Comparison of ENCODE assay signal across 9 mouse cellular contexts in the genomic region with DNA sequence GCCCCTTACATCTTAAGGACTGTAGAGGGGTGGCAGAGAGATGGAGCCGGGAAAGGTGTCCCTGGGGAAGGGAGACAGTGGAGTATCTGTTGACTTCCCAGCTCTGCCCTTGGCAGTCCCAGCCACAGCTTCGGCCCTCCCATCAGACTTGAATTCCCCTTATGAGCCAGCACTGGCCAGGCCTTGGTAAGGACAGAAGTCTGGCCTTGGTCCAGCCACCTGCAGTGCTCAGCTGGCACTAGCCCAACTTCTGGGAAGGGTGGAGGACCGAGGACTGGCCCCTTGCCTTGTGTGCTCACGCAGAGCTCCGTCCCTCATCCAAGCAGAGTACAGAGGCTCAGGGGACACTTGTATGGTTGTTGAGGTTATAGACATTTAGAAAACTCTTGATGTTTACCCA. TPM values are rescaled to one million over a fixed set of nuclear protein-coding genes. Genes with fewer than 3 reads are reported as not detected.
A peak's percentile ranks its signal among the peaks of the same experiment; 100 is the strongest.
DNase-seq lines count a peak whose midpoint lies in the region; ATAC-seq and TF ChIP-seq lines count a peak whose summit lies in the region.
"Had no signal": no experiment of that assay in that cellular context is flagged by ENCODE, and none has a peak within 500 bp of the region (broad histone marks: within the 10 kb centered on the region; RNA-seq: fewer than 3 reads in every experiment).

No protein-coding gene starts in this region.

- no peak overlapping the region for H3K27ac ChIP-seq in stomach, postnatal 0 days (replicated peaks)
- H3K27ac ChIP-seq in midbrain, embryonic 10.5 days (replicated peaks): no peak overlapping the region

- TF ChIP-seq EP300 in stomach, postnatal 0 days (optimal IDR thresholded peaks at IDR 0.05): no peak

- H3K4me3 ChIP-seq in stomach, postnatal 0 days (ENCODE audit: low read depth, low read length): no peak overlapping the region
- no peak overlapping the region for H3K4me3 ChIP-seq in midbrain, embryonic 10.5 days
- H3K4me3 ChIP-seq: megakaryocyte, embryonic 14.5 days had no signal

- no peak for TF ChIP-seq CTCF in stomach, postnatal 0 days (IDR thresholded peaks at IDR 0.05; ENCODE audit: low read depth)

- DNase-seq in right cerebral cortex, adult 18-20 months: peak; percentile 14
- DNase-seq in right cerebral cortex, adult 2 months (ENCODE audit: low spot score in 2 of 2): no peak
- peak; percentile 65 for DNase-seq in cerebellum, adult 9-10 months
- DNase-seq in heart, postnatal 10 days: peak; percentile 79 to 87
- DNase-seq in left cerebral cortex, postnatal 14 days (ENCODE audit: low spot score in 2 of 2): peak; percentile 31 to 61
- DNase-seq in stomach, postnatal 0 days (ENCODE audit: low spot score): peak; percentile 40
- no peak for DNase-seq in B cell, adult 2 months
- no peak for DNase-seq in midbrain, embryonic 10.5 days (ENCODE audit: low spot score)

- 53% methylated on average over 5 of the region's 5 CpGs for WGBS in stomach, postnatal 0 days
- WGBS in midbrain, embryonic 10.5 days: 88% methylated on average over 5 of the region's 5 CpGs

- no peak overlapping the region for H3K9ac ChIP-seq in stomach, postnatal 0 days (ENCODE audit: low read length)

- intact Hi-C loops in heart, postnatal 10 days (cut with DNase I): no loop called here
- intact Hi-C loops in left cerebral cortex, postnatal 14 days (cut with DNase I): no loop called here

- H3K4me1 ChIP-seq in stomach, postnatal 0 days (replicated peaks; ENCODE audit: control insufficient read depth, insufficient read depth): no peaks in the 10 kb centered on the region
- peaks cover 12% of the 10 kb centered on the region for H3K4me1 ChIP-seq in midbrain, embryonic 10.5 days

- no peak for ATAC-seq in stomach, postnatal 0 days (ENCODE audit: low FRiP score, low TSS enrichment)

- no peaks in the 10 kb centered on the region for H3K9me3 ChIP-seq in stomach, postnatal 0 days (ENCODE audit: control insufficient read depth, low read length)
- H3K9me3 ChIP-seq in midbrain, embryonic 10.5 days (replicated peaks): no peaks in the 10 kb centered on the region

- no peak overlapping the region for H3K4me2 ChIP-seq in stomach, postnatal 0 days (replicated peaks; ENCODE audit: low read depth)

- no peaks in the 10 kb centered on the region for H3K36me3 ChIP-seq in stomach, postnatal 0 days (ENCODE audit: control insufficient read depth, insufficient read depth, low read length)
- no peaks in the 10 kb centered on the region for H3K36me3 ChIP-seq in midbrain, embryonic 10.5 days

- H3K27me3 ChIP-seq in stomach, postnatal 0 days (ENCODE audit: control insufficient read depth, insufficient read depth, low read length): no peaks in the 10 kb centered on the region
- peaks cover 32% of the 10 kb centered on the region for H3K27me3 ChIP-seq in midbrain, embryonic 10.5 days (ENCODE audit: low read depth, poor library complexity, severe bottlenecking)

RNA-seq across cellular contexts. Expression of a gene that starts 8.8 kb away (rescaled TPM):
- total RNA-seq in heart, postnatal 10 days (2021): 10 to 100 TPM in 1 of 2 experiments, 1 to 10 TPM in 1; 7.3 to 11.1 TPM
- total RNA-seq in left cerebral cortex, postnatal 14 days (2021): 1 to 10 TPM; 1.1 to 1.3 TPM
- polyA plus RNA-seq in stomach, postnatal 0 days (2015; fragmentation: Nextera tagmentation; extraction: Ambion mirVana): 0.27 TPM in 2 replicates
- 0.93 and 1.0 TPM in 2 replicates for polyA plus RNA-seq in midbrain, embryonic 10.5 days (2016; fragmentation: Nextera tagmentation; extraction: Ambion mirVana)

RNA-seq across cellular contexts. Expression of a gene that starts 55.4 kb away (rescaled TPM):
- 10 to 100 TPM; 49.5 to 50.5 TPM for total RNA-seq in heart, postnatal 10 days (2021)
- total RNA-seq in left cerebral cortex, postnatal 14 days (2021): 1 to 10 TPM; 6.5 to 7.5 TPM
- 412 and 435 TPM in 2 replicates for polyA plus RNA-seq in stomach, postnatal 0 days (2015; fragmentation: Nextera tagmentation; extraction: Ambion mirVana)
- 2.6 and 4.9 TPM in 2 replicates for polyA plus RNA-seq in midbrain, embryonic 10.5 days (2016; fragmentation: Nextera tagmentation; extraction: Ambion mirVana)

Comparison
In these comparisons a context has a peak if more than half of its experiments do, and no peak if none do; other contexts are left out.
1. DNase-seq: peak in right cerebral cortex, adult 18-20 months (single experiment), cerebellum, adult 9-10 months (single experiment), heart, postnatal 10 days (2 of 2), left cerebral cortex, postnatal 14 days (2 of 2) and stomach, postnatal 0 days (single experiment); none in right cerebral cortex, adult 2 months (0 of 2), B cell, adult 2 months (0 of 2) and midbrain, embryonic 10.5 days (single experiment).
2. RNA of a gene that starts 55.4 kb away (total RNA-seq): 49.5 to 50.5 TPM in heart, postnatal 10 days; 6.5 to 7.5 TPM in left cerebral cortex, postnatal 14 days; every median in the first group is over 4 times any median in the second.